Mouse (Mus musculus): Measurements from ENCODE around the gene Macc1.

DNA sequence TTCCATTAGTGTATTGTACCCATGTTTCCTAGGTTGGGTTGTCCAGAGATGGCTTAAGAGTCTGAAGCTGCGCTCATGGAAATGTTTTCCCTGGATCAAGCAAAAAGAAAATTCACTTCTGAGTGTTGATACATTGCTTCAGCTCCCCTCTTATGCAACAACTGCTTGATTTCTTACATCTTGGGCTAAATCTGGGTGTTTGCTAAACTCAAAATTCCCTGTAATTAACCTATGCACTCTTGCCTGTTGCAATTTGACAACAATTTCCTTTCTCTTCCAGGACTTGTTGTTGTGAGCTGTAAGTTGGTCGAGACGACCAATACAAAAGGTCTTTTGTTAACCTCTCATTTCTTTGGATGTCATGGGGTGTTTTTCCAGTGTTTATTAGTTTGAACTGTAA, 88.7 kb downstream of the Macc1 start:
- TF ChIP-seq CTCF (IDR thresholded peaks at IDR 0.05; ENCODE audit: low read depth) (no peak), EP300 (IDR thresholded peaks at IDR 0.05; ENCODE audit: low read depth) (no peak)
